Mouse (Mus musculus) intestine, embryonic 14.5 days (tissue): ENCODE measurements at regions not wholly inside any gene's neighbourhood (a gene's known extent, or its start where the extent isn't known, plus 50 kb on each side); places are given as distances from the start of the nearest gene placed in this dataset.

ENCODE experiments used
- ATAC-seq: fragments of 200-750 bp; cut with Nextera tagmentation; replicated peaks from 2 replicates; pipeline ENCODE4 v1.8.0; 2017; ENCODE audit warnings: low read depth, moderate number of reproducible peaks, moderate TSS enrichment, moderate library complexity; ENCODE audit not compliant: low FRiP score, low TSS enrichment
- DNase-seq: peaks from one replicate; pipeline ENCODE4 v3.0.0-alpha.2; 2018; ENCODE audit warnings: low spot score
- H3K27ac ChIP-seq: fragments of 300-500 bp; sonication (generic); 2 replicates; pipeline ENCODE4 v1.5.1; 2014; ENCODE audit warnings: low read depth, mild to moderate bottlenecking, control low read depth
- H3K27me3 ChIP-seq: fragments of 300-500 bp; sonication (generic); replicated peaks from 2 replicates; pipeline ENCODE4 v1.6.1; 2014; ENCODE audit warnings: low read length, control low read depth; ENCODE audit not compliant: control insufficient read depth, insufficient read depth
- H3K36me3 ChIP-seq: fragments of 300-500 bp; sonication (generic); 2 replicates; pipeline ENCODE4 v1.6.1; 2014; ENCODE audit warnings: low read length, control low read depth; ENCODE audit not compliant: control insufficient read depth, insufficient read depth
- H3K4me1 ChIP-seq: fragments of 300-500 bp; sonication (generic); replicated peaks from 2 replicates; pipeline ENCODE4 v1.6.1; 2014; ENCODE audit warnings: low read length, control low read depth, mixed read lengths; ENCODE audit not compliant: control insufficient read depth, insufficient read depth
- H3K4me2 ChIP-seq: fragments of 300-500 bp; sonication (generic); 2 replicates; pipeline ENCODE4 v1.6.1; 2014; ENCODE audit warnings: low read length
- H3K4me3 ChIP-seq: fragments of 300-500 bp; sonication (generic); 2 replicates; pipeline ENCODE4 v1.5.1; 2014; ENCODE audit warnings: low read depth, low read length, control low read depth, mixed read lengths
- H3K9ac ChIP-seq: fragments of 300-500 bp; sonication (generic); 2 replicates; pipeline ENCODE4 v1.6.1; 2014; ENCODE audit warnings: mild to moderate bottlenecking, low read length
- H3K9me3 ChIP-seq: fragments of 300-500 bp; sonication (generic); 2 replicates; pipeline ENCODE4 v1.6.1; 2016; ENCODE audit warnings: low read length, control low read depth; ENCODE audit not compliant: control insufficient read depth
- WGBS: fragments of 180-500 bp; shearing (Covaris S2); extraction: QIAGEN DNeasy Blood & Tissue Kit; methylation state at CpG from one replicate; pipeline ENCODE4 v1.1.7; 2014; 5-methylcytosine and 5-hydroxymethylcytosine counted together

DNA sequence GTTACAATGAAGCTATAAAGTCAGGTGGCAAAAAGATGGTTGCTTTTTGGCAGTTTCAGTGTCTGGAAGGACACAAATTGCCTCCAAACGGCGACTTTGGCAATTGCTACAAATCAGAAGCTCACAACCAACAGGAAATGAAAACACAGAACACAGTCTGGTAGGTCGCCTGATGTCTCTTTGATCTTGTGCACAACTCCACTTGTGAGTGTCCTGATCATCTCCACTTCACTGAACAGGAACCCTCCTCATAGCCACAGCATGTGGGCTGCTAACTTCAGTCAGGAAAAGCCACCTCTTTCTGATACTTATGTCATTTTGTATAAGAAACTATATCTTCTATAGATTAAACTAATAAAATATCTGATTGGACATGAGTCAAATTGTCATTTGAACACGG is 544.2 kb upstream of the Hsf2 start:
- no peaks in the 10 kb centered on the region for H3K4me1 ChIP-seq
- no peaks in the 10 kb centered on the region for H3K9me3 ChIP-seq
- 55% methylated on average over 4 of the region's 4 CpGs for WGBS
- H3K4me3 ChIP-seq = no peak overlapping the region
- H3K27me3 ChIP-seq = no peaks in the 10 kb centered on the region
- DNase-seq (no peak), ATAC-seq (no peak)
- H3K36me3 ChIP-seq = no peaks in the 10 kb centered on the region
- H3K4me2 ChIP-seq = no peak overlapping the region
- H3K27ac ChIP-seq = no peak overlapping the region
- no peak overlapping the region for H3K9ac ChIP-seq

DNA sequence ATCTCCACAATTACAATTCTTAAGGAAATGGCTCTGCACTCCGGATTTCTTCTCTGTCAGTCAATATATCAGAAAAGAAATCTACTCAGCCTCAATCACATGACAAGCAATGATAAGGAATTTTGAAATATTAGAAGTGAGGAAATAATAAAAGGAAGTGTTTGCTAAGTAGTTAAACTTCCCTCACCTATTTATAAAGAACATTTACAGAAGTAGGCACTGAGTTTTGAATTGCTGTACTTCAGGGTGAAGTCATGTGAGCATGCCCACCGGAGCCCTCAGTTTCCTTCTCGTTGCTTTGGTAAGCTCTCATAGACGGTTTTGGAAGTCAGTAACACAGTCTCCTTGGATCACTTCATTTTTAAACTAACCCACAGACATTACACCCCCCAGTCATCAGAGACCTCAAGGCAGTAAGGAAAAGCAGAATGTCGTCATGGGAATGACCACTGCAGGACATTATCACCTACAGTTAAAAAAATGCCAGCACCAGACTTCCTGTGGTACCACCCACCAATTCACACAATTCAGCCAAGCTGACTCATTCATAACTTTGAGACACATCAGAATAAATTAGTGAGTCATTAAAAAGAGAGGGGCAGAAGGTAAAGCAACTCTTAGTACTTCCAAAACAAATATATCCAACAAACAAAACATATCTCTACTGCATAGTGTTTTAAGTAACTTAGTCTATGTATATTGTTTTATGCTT is 541.6 kb upstream of the Hsf2 start:
- H3K4me1 ChIP-seq = no peaks in the 10 kb centered on the region
- no peak overlapping the region for H3K4me2 ChIP-seq
- DNase-seq (no peak), ATAC-seq (no peak)
- H3K9me3 ChIP-seq = no peaks in the 10 kb centered on the region
- H3K27ac ChIP-seq = no peak overlapping the region
- no peak overlapping the region for H3K9ac ChIP-seq
- H3K36me3 ChIP-seq = no peaks in the 10 kb centered on the region
- H3K27me3 ChIP-seq = no peaks in the 10 kb centered on the region
- no peak overlapping the region for H3K4me3 ChIP-seq
- WGBS = 76% methylated on average over 5 of the region's 5 CpGs

DNA sequence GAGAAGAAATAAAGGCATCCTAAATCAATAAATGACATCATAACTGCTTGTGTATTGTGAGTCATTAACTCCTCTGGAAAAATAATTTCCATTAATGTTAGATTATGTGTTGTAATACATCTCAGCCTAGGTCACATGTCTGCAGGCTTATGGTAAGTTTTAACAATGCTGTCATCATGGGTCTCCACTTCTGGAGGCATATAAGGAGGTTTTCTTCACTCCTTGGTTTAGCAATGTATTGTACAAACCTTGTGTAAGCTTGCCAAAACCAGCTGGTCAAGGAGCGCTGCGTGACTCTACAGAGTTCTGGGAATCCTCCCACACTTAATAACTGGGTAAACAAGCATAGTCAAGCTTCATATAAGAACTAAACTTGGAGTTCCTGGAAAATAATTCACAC is 529.5 kb upstream of the Hsf2 start:
- H3K36me3 ChIP-seq = no peaks in the 10 kb centered on the region
- 84% methylated on average over 2 of the region's 2 CpGs for WGBS
- H3K9me3 ChIP-seq = no peaks in the 10 kb centered on the region
- H3K4me1 ChIP-seq = no peaks in the 10 kb centered on the region
- no peak for ATAC-seq
- H3K4me2 ChIP-seq = no peak overlapping the region
- H3K4me3 ChIP-seq = no peak overlapping the region
- no peak overlapping the region for H3K9ac ChIP-seq
- H3K27ac ChIP-seq = no peak overlapping the region
- H3K27me3 ChIP-seq = no peaks in the 10 kb centered on the region
- no peak for DNase-seq

DNA sequence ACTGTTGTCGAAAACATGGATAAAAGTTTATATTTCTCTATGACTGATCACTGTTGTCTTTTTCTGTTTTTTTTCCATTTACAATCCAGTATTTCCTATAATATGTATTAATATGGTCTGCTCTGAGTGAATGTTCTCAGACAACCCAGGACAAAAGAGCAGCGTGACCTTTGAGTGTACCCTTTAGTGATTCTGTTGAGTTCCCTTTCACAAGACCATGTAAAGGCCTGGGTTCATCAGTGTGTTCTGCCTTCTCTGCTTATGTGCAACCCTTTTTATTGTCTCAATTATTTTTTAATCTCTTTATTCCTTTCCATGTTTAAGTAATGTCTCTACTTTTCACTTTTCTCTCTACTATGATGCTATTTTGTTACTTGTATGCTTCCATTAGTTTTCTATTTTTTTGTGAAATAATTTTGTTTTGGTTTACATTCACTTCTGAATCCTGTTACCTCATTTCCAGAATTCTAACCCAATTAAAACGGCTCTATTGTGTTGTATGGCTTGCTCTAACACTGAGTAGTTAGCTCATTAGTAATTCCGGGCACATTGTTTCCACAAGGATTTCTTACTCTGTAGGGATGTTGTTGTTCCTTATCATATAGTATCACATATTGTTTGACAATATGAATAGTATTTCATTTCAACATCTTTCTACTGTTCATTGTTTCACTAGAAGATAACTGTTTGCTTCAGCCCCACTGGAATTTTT is 523.9 kb upstream of the Hsf2 start:
- Histone ChIP-seq H3K9ac (no peak overlapping the region), H3K4me2 (no peak overlapping the region), H3K4me3 (no peak overlapping the region), H3K9me3 (no peaks in the 10 kb centered on the region), H3K4me1 (no peaks in the 10 kb centered on the region), H3K27me3 (no peaks in the 10 kb centered on the region), H3K36me3 (no peaks in the 10 kb centered on the region), H3K27ac (no peak overlapping the region)
- WGBS = 86% methylated on average over 4 of the region's 4 CpGs
- DNase-seq = no peak
- ATAC-seq = no peak

DNA sequence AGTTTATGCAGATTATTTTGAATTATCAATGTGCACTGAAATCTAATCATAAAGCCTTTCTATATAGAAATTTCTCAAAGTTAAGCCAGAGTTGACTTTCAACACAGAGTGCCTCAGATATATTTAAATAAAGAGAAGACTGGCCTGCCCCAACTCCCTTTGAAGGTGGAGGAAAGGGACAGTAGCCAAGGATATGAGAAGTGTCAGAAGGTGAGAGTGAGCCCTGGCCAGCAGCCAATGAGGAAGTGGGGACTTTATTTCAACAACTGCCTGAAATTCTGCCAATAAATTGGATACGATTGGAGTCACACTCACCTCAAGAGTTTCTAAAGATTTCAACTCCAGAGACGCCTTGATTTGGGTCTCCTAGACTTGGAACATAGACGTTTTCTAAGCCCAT is 523.0 kb upstream of the Hsf2 start:
- no peaks in the 10 kb centered on the region for H3K27me3 ChIP-seq

DNA sequence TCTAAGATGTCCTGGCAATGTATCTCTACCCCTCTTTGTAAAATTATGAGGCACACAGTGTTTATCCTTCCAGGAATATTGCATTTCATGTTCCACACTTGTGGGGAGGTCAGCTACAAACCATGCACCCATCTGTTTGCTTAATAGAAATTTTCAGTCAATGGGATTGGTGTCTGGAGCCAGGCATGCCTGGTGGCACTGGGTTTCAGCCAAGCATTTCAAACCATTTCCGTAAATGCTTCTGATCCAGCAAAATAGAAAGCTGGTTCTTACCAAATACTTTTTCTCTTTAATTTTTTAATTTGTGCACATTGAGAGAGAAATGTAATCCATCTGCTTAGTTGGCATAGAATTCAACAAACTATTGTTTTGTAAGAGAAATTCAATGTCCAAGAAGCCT is 517.3 kb upstream of the Hsf2 start:
- H3K27ac ChIP-seq = no peak overlapping the region
- H3K9ac ChIP-seq = no peak overlapping the region
- no peak overlapping the region for H3K4me2 ChIP-seq
- ATAC-seq = no peak
- no peak overlapping the region for H3K4me3 ChIP-seq
- H3K9me3 ChIP-seq = no peaks in the 10 kb centered on the region
- no peak for DNase-seq
- WGBS = 95% methylated on average over 1 of the region's 1 CpGs
- no peaks in the 10 kb centered on the region for H3K4me1 ChIP-seq
- H3K27me3 ChIP-seq = no peaks in the 10 kb centered on the region
- H3K36me3 ChIP-seq = no peaks in the 10 kb centered on the region

More for the DNA sequence above, 523.0 kb upstream of the Hsf2 start:
- no peak for DNase-seq
- H3K4me1 ChIP-seq = no peaks in the 10 kb centered on the region
- no peak overlapping the region for H3K4me2 ChIP-seq
- no peak overlapping the region for H3K27ac ChIP-seq
- H3K9ac ChIP-seq = no peak overlapping the region
- WGBS = 62% methylated on average over 3 of the region's 3 CpGs
- no peak for ATAC-seq
- H3K4me3 ChIP-seq = no peak overlapping the region
- no peaks in the 10 kb centered on the region for H3K36me3 ChIP-seq
- no peaks in the 10 kb centered on the region for H3K9me3 ChIP-seq

DNA sequence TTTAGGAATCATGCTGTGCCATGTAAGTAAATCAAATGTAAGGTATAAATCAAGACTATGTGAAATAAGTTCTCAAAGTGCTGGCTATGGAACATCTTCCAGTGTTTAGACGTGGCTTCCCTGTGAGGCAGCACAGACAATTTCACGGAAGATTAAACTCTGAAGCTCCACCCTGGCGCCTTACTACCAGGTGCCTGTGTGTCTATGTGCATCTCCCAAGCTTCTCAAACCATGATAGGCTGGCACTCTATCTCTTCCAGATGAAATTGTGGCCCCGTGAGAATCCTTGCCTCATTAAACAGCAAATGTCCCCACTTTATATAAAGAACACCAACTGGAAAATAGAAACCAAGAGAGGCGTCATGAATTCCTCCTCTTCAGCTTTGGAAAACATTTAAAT is 511.4 kb upstream of the Hsf2 start:
- DNase-seq (no peak), ATAC-seq (no peak)
- Histone ChIP-seq H3K4me3 (no peak overlapping the region), H3K4me2 (no peak overlapping the region), H3K27me3 (no peaks in the 10 kb centered on the region), H3K36me3 (no peaks in the 10 kb centered on the region), H3K9me3 (no peaks in the 10 kb centered on the region), H3K9ac (no peak overlapping the region), H3K27ac (no peak overlapping the region), H3K4me1 (no peaks in the 10 kb centered on the region)
- 89% methylated on average over 5 of the region's 5 CpGs for WGBS

DNA sequence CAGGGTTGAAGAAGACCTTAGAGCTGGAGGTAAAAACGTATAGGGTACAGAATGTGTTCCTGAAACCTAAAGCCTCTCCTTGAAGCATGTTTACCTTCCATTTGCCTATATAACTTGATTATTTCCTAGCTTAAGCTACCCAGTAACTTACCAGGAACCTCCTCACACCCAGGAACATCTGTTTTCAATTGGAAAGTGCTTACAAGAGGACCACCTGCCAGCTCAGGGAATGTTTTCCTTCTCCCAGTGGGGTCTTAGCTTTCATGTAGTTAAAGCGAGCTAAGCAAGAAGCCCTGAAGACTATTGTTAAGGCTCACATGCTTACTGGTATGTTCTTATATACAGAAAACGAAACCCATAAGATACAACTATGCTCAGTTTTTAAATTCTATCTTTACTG is 506.6 kb upstream of the Hsf2 start:
- H3K4me2 ChIP-seq = no peak overlapping the region
- H3K27me3 ChIP-seq = no peaks in the 10 kb centered on the region
- H3K4me1 ChIP-seq = no peaks in the 10 kb centered on the region
- H3K4me3 ChIP-seq = no peak overlapping the region
- WGBS = 34% methylated on average over 3 of the region's 3 CpGs
- ATAC-seq (no peak), DNase-seq (no peak)
- no peak overlapping the region for H3K9ac ChIP-seq
- H3K36me3 ChIP-seq = no peaks in the 10 kb centered on the region
- no peak overlapping the region for H3K27ac ChIP-seq
- no peaks in the 10 kb centered on the region for H3K9me3 ChIP-seq

DNA sequence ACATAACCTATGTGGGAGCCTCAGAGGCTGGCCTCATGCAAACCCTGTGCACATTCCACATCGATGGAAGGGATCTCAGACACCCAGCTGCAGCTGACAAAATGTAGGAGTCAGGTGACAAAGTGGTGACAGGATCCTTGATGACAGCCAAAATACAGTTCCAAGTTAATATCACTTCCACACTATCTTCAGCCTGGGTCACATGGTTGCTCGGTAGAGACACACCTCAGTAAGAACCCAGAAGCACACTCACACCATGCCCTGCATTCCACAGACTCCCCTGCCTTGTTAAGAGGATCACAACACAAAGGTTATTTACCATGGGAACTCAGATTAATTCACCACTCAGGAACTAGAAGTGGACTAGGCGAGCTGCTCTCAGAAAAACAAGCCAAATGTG is 505.4 kb upstream of the Hsf2 start:
- no peaks in the 10 kb centered on the region for H3K9me3 ChIP-seq
- H3K36me3 ChIP-seq = no peaks in the 10 kb centered on the region
- no peak overlapping the region for H3K9ac ChIP-seq
- DNase-seq = no peak
- H3K4me3 ChIP-seq = no peak overlapping the region
- 65% methylated on average over 3 of the region's 3 CpGs for WGBS
- H3K4me2 ChIP-seq = no peak overlapping the region
- H3K4me1 ChIP-seq = no peaks in the 10 kb centered on the region
- ATAC-seq = no peak
- H3K27me3 ChIP-seq = no peaks in the 10 kb centered on the region
- H3K27ac ChIP-seq = no peak overlapping the region
